Mouse (Mus musculus): ENCODE measurements around the gene Hoxa9. TPM values are rescaled to one million over a fixed set of nuclear protein-coding genes. Genes with fewer than 3 reads are reported as not detected.
A peak's percentile ranks its signal among the peaks of the same experiment; 100 is the strongest.

Hoxa9 gene
- total RNA-seq, 1 experiment, result 1.4 TPM

DNA sequence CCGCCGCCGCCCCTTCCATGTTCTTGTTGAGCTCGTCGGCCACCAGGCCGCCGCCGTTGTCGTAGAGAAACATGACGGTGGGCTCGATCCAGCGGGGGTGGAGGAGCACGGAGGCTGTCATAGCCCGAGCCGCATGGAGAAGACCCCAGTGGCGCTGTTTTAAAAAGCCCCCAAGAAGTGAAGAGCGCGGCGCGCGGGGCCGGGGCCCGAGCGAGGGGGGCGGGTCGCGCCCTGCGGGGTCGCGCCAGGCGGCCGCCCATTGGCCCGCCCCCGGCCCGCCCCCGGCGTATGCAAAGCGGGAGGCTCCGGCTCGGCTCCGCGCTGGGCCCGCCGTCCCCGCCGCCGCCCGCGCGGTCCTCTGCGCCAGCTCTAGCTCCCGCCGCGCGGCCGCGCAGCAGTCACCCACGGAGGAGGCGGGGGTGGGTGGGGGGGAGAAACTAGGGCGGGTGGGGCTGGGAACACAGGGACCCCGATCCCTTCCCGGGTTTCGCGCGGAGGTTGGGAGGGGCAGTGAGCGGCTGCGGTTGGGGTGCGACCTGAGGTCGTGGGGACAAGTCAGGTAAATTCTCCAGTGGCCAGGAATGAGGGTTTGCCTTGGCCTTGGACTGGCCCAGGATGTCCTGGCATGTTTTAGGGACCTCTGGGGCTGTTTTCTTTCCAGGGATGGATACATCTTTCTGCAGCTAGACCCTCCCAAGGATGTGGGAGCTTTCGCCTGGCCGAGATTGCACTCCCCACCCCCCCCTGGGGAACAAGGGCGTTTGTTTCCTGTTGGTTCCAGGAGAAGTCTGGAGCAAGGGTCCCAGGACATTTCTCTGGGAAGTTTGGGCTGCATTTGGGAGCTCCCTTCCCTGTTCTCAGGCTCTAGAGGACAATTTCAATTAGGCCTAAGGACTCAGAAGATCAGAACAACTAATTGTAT is 30.0 kb upstream of the Hoxa9 start, which contains the start of gene Hoxa13:
Gene Hoxa13, minus strand, starts transcription at position 227 of the 922 bp plus-strand sequence.
- in situ Hi-C loops (cut with MboI; ENCODE audit: low sequenced_read_pairs in 2 of 2, unreplicated experiment in 2 of 2), result loop anchor here in 1 of 2 experiments (25.0 kb wide), 1 partner anchor 1026 kb away; the partner anchor contains the start of gene Creb5
- H3K4me3 ChIP-seq (ENCODE audit: insufficient read depth in 1 of 2, low read depth in 1 of 2, low read length in 2 of 2, poor library complexity in 1 of 2, severe bottlenecking in 1 of 2), result peak within 1 kb of the TSS; percentile 73 to 74
- DNase-seq (ENCODE audit: low read depth, low spot score), result no peak
- H3K36me3 ChIP-seq (ENCODE audit: control insufficient read depth, insufficient read depth, low read length, poor library complexity, severe bottlenecking), result no peaks in the 10 kb centered on the region
- no peak within 1 kb of the TSS for H3K9ac ChIP-seq (ENCODE audit: insufficient read depth, low read depth, low read length, poor library complexity, severe bottlenecking)
- H3K27ac ChIP-seq (ENCODE audit: insufficient read depth, low read depth, low read length, poor library complexity, severe bottlenecking), result no peak within 1 kb of the TSS
- 0 out of 4 replicates have a peak, but pooled peaks cover 0 to 2% of the 10 kb centered on the region in 2 experiments for H3K4me1 ChIP-seq (ENCODE audit: control insufficient read depth in 2 of 2, insufficient read depth in 2 of 2, low read length in 2 of 2, poor library complexity in 1 of 2)
- TF ChIP-seq ZNF384 (IDR thresholded peaks at IDR 0.05; ENCODE audit: low read depth, low read length) (no peak), CHD2 (IDR thresholded peaks at IDR 0.05; ENCODE audit: low read depth, low read length) (no peak), HCFC1 (IDR thresholded peaks at IDR 0.05; ENCODE audit: borderline replicate concordance, insufficient read depth, low read length) (no peak), ZC3H11A (IDR thresholded peaks at IDR 0.05; ENCODE audit: borderline replicate concordance, low read depth, low read length) (no peak), MAFK (IDR thresholded peaks at IDR 0.05; ENCODE audit: insufficient read depth, low read depth, low read length) (no peak)
- no peaks in the 10 kb centered on the region for H3K9me3 ChIP-seq (ENCODE audit: control insufficient read depth, insufficient read depth, low read depth, low read length)

DNA sequence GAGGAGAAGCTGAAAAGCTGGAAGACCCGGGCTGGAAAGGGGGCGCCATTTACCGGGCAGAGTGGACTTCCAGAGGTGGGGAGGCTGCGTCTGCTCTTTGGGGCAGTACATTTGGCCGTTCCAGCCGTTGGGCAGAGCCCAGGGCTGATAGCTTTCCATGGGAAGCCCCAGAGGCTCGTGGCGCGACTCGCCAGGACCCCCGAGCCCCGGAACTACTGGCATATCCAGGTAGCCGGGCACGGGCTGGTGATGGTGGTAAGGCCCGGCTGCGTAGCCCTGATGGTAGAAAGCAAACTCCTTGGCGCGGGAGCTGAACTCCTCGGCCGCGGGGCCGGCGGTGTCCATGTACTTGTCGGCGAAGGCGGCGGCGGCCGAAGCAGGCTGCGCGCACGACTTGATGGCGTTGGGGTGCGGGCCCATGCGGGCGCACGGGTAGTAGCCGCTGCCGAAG is 28.9 kb upstream of the Hoxa9 start:
- Histone ChIP-seq H3K36me3 (ENCODE audit: control insufficient read depth, insufficient read depth, low read length, poor library complexity, severe bottlenecking) (no peaks in the 10 kb centered on the region), H3K4me1 (ENCODE audit: control insufficient read depth in 2 of 2, insufficient read depth in 2 of 2, low read length in 2 of 2, poor library complexity in 1 of 2) (0 out of 4 replicates have a peak, but pooled peaks cover 0 to 2% of the 10 kb centered on the region in 2 experiments), H3K4me3 (ENCODE audit: insufficient read depth in 1 of 2, low read depth in 1 of 2, low read length in 2 of 2, poor library complexity in 1 of 2, severe bottlenecking in 1 of 2) (peak overlapping the region; percentile 15 to 74; a peak in 3 of 4 replicates), H3K27ac (ENCODE audit: insufficient read depth, low read depth, low read length, poor library complexity, severe bottlenecking) (no peak overlapping the region), H3K9ac (ENCODE audit: insufficient read depth, low read depth, low read length, poor library complexity, severe bottlenecking) (no peak overlapping the region), H3K9me3 (ENCODE audit: control insufficient read depth, insufficient read depth, low read depth, low read length) (no peaks in the 10 kb centered on the region)
- no peak for TF ChIP-seq ZNF384 (IDR thresholded peaks at IDR 0.05; ENCODE audit: low read depth, low read length)
- TF ChIP-seq ZC3H11A (IDR thresholded peaks at IDR 0.05; ENCODE audit: borderline replicate concordance, low read depth, low read length), result no peak
- TF ChIP-seq MAFK (IDR thresholded peaks at IDR 0.05; ENCODE audit: insufficient read depth, low read depth, low read length), result no peak
- no peak for TF ChIP-seq HCFC1 (IDR thresholded peaks at IDR 0.05; ENCODE audit: borderline replicate concordance, insufficient read depth, low read length)
- TF ChIP-seq CHD2 (IDR thresholded peaks at IDR 0.05; ENCODE audit: low read depth, low read length), result no peak
- in situ Hi-C loops (cut with MboI; ENCODE audit: low sequenced_read_pairs in 2 of 2, unreplicated experiment in 2 of 2), result loop anchor here (5.0 to 25.0 kb wide), 3 partner anchors 55 to 1027 kb away; partner anchors contain the start of genes Creb5 (in 1 of the 2) and Evx1 (in 1 of the 2)
- DNase-seq (ENCODE audit: low read depth, low spot score), result no peak

DNA sequence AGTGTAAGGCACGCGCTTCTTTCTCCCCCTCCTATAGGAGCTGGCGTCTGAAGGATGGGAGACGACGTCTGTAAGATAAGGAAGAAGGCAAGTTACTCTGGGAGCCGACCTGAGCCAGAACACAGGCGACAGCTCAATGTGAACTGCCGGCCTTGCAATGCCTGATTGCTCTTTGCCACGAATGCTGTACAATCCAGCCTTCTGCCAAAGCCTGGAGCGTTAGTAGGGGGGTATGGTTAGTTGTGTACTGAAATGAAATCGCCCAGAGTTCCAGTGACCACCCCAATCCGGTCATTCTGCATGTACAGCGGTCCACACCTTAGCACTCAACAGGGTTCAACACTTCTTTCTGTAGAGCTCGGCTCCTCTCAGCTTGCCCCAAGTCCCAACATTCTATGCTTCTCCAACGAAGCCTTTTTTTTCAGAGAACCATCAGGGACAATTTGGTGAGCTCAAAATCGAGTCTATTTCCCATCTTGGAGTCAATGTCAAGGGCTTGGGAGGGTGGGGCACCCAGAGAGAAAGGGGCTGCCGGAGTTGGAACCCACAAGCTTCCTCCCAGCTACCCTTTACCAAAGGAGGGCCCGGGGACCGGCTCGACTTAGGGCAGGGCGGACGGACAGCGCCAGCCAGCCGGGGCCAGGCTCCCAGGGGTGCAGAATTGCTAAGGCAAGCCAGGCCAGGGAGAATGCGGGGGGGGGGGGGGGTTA is 28.3 kb upstream of the Hoxa9 start:
- H3K9me3 ChIP-seq (ENCODE audit: control insufficient read depth, insufficient read depth, low read depth, low read length), result no peaks in the 10 kb centered on the region
- DNase-seq (ENCODE audit: low read depth, low spot score), result no peak
- H3K9ac ChIP-seq (ENCODE audit: insufficient read depth, low read depth, low read length, poor library complexity, severe bottlenecking), result no peak overlapping the region
- no peak overlapping the region for H3K4me3 ChIP-seq (ENCODE audit: insufficient read depth in 1 of 2, low read depth in 1 of 2, low read length in 2 of 2, poor library complexity in 1 of 2, severe bottlenecking in 1 of 2)
- H3K4me1 ChIP-seq (ENCODE audit: control insufficient read depth in 2 of 2, insufficient read depth in 2 of 2, low read length in 2 of 2, poor library complexity in 1 of 2), result 0 out of 4 replicates have a peak, but pooled peaks cover 0 to 2% of the 10 kb centered on the region in 2 experiments
- H3K27ac ChIP-seq (ENCODE audit: insufficient read depth, low read depth, low read length, poor library complexity, severe bottlenecking), result no peak overlapping the region
- in situ Hi-C loops (cut with MboI; ENCODE audit: low sequenced_read_pairs in 2 of 2, unreplicated experiment in 2 of 2), result loop anchor here (5.0 to 25.0 kb wide), 3 partner anchors 56 to 1028 kb away; partner anchors contain the start of genes Creb5 (in 1 of the 2) and Evx1 (in 1 of the 2)
- TF ChIP-seq HCFC1 (IDR thresholded peaks at IDR 0.05; ENCODE audit: borderline replicate concordance, insufficient read depth, low read length) (no peak), ZC3H11A (IDR thresholded peaks at IDR 0.05; ENCODE audit: borderline replicate concordance, low read depth, low read length) (no peak), MAFK (IDR thresholded peaks at IDR 0.05; ENCODE audit: insufficient read depth, low read depth, low read length) (no peak), ZNF384 (IDR thresholded peaks at IDR 0.05; ENCODE audit: low read depth, low read length) (no peak), CHD2 (IDR thresholded peaks at IDR 0.05; ENCODE audit: low read depth, low read length) (no peak)
- H3K36me3 ChIP-seq (ENCODE audit: control insufficient read depth, insufficient read depth, low read length, poor library complexity, severe bottlenecking), result no peaks in the 10 kb centered on the region

DNA sequence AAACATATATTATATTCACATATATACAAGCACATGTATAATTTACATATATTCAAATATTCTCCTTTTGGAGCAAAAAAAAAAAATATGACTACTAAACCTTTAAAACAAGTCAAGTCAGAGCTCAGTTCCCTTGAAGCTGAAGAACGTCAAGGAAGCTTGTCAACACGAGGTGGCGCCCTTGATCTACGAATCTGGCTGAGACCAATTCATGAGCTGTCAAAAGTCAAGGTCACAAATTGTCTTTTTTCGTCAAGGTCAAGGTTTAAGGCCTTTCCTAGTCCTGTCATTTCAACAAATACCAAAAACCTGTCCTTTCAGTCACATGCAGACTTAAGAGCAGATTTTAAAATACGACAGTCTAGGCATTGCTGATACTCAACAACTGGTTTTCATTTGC is 26.1 kb upstream of the Hoxa9 start:
- in situ Hi-C loops (cut with MboI; ENCODE audit: low sequenced_read_pairs in 2 of 2, unreplicated experiment in 2 of 2), result loop anchor here (5.0 to 25.0 kb wide), 3 partner anchors 58 to 1030 kb away; partner anchors contain the start of genes Creb5 (in 1 of the 2) and Evx1 (in 1 of the 2)
- H3K4me3 ChIP-seq (ENCODE audit: insufficient read depth in 1 of 2, low read depth in 1 of 2, low read length in 2 of 2, poor library complexity in 1 of 2, severe bottlenecking in 1 of 2), result no peak overlapping the region
- no peaks in the 10 kb centered on the region for H3K36me3 ChIP-seq (ENCODE audit: control insufficient read depth, insufficient read depth, low read length, poor library complexity, severe bottlenecking)
- DNase-seq (ENCODE audit: low read depth, low spot score), result no peak
- TF ChIP-seq ZNF384 (IDR thresholded peaks at IDR 0.05; ENCODE audit: low read depth, low read length), result no peak
- TF ChIP-seq CHD2 (IDR thresholded peaks at IDR 0.05; ENCODE audit: low read depth, low read length), result no peak
- TF ChIP-seq HCFC1 (IDR thresholded peaks at IDR 0.05; ENCODE audit: borderline replicate concordance, insufficient read depth, low read length), result no peak
- TF ChIP-seq ZC3H11A (IDR thresholded peaks at IDR 0.05; ENCODE audit: borderline replicate concordance, low read depth, low read length), result no peak
- TF ChIP-seq MAFK (IDR thresholded peaks at IDR 0.05; ENCODE audit: insufficient read depth, low read depth, low read length), result no peak
- peaks cover 0 to 4% of the 10 kb centered on the region in 2 experiments; a peak in 1 of 4 replicates for H3K4me1 ChIP-seq (ENCODE audit: control insufficient read depth in 2 of 2, insufficient read depth in 2 of 2, low read length in 2 of 2, poor library complexity in 1 of 2)
- no peaks in the 10 kb centered on the region for H3K9me3 ChIP-seq (ENCODE audit: control insufficient read depth, insufficient read depth, low read depth, low read length)
- H3K9ac ChIP-seq (ENCODE audit: insufficient read depth, low read depth, low read length, poor library complexity, severe bottlenecking), result no peak overlapping the region
- H3K27ac ChIP-seq (ENCODE audit: insufficient read depth, low read depth, low read length, poor library complexity, severe bottlenecking), result no peak overlapping the region
